Mouse (Mus musculus): ENCODE results near the gene Gpr83.

Gpr83 gene

GRCm38 (mm10) chr9:14905956-14906355, 45.9 kb downstream of the Gpr83 start:
- DNase-seq = no peak

- no peak for DNase-seq
Observed at GRCm38 (mm10) chr9:14907816-14908415, 47.9 kb downstream of the Gpr83 start.

- DNase-seq = no peak
Observed at GRCm38 (mm10) chr9:14909981-14910380, 50.0 kb downstream of the Gpr83 start.

- no peak for DNase-seq
Observed at GRCm38 (mm10) chr9:14912037-14912436, 52.0 kb downstream of the Gpr83 start.

- no peak for DNase-seq
Observed at GRCm38 (mm10) chr9:14917661-14918060, 57.7 kb downstream of the Gpr83 start.

GRCm38 (mm10) chr9:14918825-14919668, 59.0 kb downstream of the Gpr83 start:
- no peak for DNase-seq

All from liver (tissue).